Mouse (Mus musculus) liver, adult 2 months (tissue): ENCODE measurements at regions not wholly inside any gene's neighbourhood (a gene's known extent, or its start where the extent isn't known, plus 50 kb on each side); places are given as distances from the start of the nearest gene placed in this dataset.

Source experiments
- CTCF ChIP-seq: fragments of 200-500 bp; IDR thresholded peaks from 2 replicates; pipeline ENCODE4 v1.5.1; 2011; ENCODE audit warnings: low read depth, low read length, control low read depth
- POLR2A ChIP-seq: fragments of 200-500 bp; IDR thresholded peaks from 2 replicates; pipeline ENCODE4 v1.6.1; 2011; ENCODE audit warnings: low read length, control low read depth; ENCODE audit not compliant: insufficient read depth; ENCODE audit errors: extremely low read depth

- TF ChIP-seq CTCF (no peak), POLR2A (no peak)
Measured at GRCm38 (mm10) chr8:8867924-8868323, 177.6 kb upstream of the Arglu1 start.
